Mouse (Mus musculus): ENCODE results near the gene Tktl2.

The Tktl2 gene

GRCm38 (mm10) chr8:66511537-66511936 lies at the start of gene Tktl2:
Gene Tktl2 (plus strand): TSS chr8:66511756.
- no peak for DNase-seq

GRCm38 (mm10) chr8:66469821-66470220 lies 41.7 kb upstream of the Tktl2 start:
- DNase-seq: no peak

- no peak for DNase-seq
These were observed 34.7 kb upstream of the Tktl2 start for GRCm38 (mm10) chr8:66476880-66477279.

DNA sequence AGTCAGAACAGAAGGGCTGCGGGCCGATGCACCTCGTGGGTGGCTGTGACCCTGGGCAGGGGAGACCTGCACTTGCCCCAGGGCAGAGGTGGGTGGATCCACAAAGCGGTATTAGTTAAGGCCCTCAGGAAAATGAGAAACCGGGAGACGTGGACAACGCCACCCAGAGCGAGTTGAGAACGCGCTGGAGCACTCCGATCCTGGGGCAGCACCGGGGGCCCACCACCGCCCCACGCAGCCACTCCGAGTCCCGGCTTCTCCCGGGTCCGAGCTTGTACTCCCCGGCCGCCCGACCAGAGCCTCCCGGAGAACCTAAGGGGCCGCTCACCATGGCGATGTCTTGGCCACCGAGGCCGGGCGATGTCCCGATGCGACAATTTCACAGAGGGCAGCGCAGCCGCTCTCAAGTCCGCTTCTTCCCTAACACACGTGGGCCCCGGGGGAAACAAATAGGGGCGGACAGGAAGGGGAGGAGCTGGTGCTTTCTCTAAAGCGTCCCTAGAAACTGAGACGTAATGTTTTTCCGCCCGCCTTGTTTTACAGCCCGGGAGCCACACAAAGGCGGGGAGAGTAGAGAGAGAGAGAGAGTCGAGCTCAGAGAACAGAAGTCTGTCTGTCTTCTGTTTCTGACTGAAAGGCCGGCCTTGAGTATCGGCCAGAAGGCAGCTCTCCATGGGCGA lies 25.3 kb upstream of the Tktl2 start, which contains the start of gene Tma16:
TSS of gene Tma16 (minus strand) at position 447 of the 680 bp plus-strand sequence.
- DNase-seq: peak; percentile 70

DNA sequence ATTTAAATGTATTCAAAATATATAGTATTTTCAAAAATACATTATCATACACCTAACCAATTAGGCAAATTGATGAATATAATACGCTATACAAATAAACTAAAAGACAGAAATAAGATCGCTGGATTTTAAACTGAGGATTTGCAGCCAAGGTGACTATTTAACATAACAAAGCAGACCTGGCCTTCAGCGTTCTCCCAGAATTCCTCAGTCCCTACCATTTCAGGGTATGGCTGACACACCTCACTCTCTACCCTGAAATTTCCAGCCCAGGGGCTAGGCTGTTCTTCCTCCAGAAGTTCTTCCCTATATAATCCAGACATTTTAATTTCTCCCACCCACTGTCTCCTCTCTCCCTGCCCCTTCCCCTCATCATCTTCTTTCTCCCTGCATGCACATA lies 23.0 kb upstream of the Tktl2 start:
- DNase-seq: no peak

DNA sequence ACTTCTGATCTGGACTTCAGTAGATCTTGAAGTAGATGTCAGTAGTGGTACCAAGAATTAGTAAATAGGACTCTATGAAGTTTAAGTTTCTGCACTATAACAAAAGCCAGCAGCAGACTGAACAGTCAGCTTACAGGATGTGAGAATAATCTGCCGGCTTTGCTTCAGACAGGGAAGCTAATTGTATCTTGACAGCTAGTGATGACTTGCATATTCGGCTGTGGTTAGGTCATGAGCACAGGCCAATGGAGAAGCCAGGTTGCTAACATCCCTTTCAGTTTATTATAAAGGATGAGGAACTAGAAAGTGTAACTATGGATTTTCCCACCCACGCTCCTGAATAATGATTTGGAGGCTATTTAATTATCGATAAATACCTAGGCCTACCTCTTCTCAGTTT lies 20.9 kb upstream of the Tktl2 start:
- no peak for DNase-seq

DNA sequence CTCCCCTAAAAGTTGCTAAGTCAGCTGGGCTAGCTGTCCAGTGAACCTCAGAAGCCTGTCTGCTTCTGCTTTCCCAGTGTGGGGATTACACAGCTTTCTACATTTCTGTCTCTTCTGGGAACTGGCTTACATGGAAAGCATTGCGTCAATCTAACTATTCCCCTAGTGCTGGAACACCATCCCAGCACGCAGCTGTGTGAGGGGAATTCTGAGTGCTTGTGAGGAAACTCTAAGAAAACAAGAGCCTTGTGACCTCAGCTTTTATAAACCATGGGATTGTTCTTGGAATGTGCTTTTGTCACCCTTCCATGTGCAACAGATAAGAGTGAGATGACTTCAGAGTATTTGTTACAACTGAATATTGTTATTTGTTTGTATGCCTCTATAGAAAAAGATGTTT lies 17.1 kb upstream of the Tktl2 start:
- no peak for DNase-seq

DNA sequence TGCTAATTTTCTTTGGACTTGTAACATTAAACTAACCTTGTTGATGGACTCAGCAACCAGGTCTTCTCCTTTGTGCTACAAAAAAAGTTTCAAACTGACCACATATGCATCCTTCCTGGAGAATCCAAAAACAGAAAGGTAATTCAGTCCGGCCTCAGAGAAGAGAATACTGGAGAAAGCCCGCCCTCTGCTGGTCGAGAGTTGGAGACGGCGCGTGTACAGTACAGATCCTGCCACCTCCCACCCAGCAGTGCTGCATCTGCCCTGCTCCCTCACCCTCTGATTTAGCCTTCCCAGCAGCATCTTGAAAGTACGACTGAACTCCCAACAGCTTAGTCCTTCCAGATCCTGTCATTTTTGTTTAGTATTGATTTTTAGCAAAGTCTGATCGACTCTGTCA lies 15.8 kb upstream of the Tktl2 start:
- DNase-seq: peak; percentile 26

- no peak for DNase-seq
These were observed 14.5 kb upstream of the Tktl2 start for GRCm38 (mm10) chr8:66496998-66497577.

DNA sequence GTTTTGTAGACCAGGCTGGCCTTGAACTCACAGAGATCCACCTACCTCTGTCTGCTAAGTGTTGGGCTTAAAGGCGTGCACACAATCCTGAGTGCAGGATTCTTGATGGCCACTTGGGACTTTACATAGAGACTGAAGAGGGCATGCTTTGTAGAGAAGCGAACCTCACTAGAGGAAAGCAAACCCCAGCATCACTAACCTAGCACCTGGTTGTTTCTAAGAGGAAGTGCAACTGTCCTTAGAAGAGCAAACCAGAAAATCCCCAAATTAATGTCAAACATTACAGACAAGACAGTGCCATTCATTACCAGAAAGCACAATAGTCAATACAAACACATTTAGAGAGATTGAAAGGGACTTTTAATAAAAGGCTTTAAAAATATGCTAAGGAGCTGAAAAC lies 8.2 kb upstream of the Tktl2 start:
- DNase-seq: no peak

DNA sequence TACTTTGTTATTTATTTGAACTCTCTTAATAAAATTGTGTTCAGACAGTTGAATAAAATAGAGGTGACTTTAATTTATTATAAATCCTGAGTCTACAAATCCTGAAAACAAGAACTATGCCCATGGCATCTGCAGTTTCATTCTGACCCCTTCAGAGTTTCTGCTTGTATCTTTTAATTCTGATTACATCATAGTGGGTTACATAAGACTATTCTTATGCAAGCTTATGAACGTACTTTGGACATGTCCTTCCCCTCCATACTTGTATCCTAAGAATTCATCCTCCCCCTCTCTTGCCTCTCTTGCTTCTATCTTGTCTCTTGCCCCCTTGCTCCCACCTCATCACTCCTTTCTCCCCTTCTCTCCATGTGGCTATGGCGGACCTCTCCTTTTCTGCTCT lies 7.6 kb downstream of the Tktl2 start:
- no peak for DNase-seq

DNA sequence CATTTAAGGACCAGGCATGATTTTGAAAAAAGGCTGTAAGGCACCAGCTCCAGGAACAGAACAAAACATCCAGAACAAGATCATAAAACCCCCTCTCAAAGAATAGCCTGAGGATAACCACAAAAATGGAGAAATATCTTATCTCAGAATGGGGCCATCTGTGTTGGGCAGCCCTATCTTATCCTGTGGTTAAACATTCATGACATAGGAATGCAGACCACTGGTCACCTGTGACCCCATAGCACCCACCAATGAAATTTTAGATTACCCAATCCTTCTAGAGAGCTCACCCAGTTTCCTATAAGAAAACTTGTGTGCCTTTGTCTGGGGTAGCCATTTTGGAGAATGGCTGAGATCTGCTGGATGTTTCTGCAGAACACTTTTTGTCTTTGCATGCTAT lies 9.0 kb downstream of the Tktl2 start:
- DNase-seq: no peak

DNA sequence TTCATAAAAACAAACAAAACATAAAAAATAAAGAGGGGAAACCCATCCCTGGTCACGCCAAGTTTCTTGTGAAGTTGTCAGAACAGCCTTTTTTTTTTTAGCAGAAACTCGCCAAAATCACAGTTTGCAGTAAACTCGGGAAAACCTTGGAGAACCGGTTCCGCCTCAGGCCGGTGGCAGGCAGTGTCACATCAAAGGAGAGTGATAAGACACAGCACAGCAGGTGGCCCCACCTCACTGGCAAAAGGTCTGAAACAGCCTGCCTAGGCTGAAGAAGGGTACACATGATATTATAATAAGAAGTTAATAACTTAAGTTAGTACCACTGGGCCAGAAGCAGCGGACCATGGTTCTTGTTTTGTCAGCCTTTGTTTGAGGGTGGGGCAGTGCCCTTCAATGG lies 38.5 kb downstream of the Tktl2 start:
- DNase-seq: no peak

All from kidney, adult 11 months (tissue).